Mouse (Mus musculus): ENCODE measurements around the gene Thap11. TPM values are rescaled to one million over a fixed set of nuclear protein-coding genes. Genes with fewer than 3 reads are reported as not detected.

Thap11 gene
- polyA plus RNA-seq (2021): 49.7 TPM

DNA sequence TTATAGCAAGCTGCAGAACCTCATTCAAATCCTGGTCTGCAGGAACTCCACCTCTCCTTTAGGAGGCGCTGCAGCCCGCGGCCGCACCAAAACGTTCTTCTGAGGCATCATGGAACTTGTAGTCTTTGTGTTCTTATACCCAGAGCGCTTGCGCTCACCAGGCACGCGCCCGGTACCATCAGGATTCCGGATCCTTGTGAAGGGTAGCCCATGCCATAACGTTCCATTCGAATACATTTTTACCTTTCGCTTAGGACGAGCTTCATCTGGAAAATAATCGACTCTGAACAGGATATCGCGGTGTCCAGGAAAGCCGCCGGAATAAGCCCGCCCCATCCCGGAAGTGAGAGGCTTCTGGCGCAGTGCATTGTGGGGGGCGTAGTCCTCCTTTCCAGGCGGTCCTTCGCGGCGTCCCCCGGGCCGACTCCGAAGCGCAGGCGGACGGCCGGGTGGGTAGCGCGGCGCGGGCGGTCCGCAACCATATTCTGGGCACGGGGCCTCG, at the start of gene Thap11:
TSS of gene Thap11 (plus strand) at position 418 of the 502 bp plus-strand sequence.
- ChIA-PET CTCF (interaction anchor here (0.9 to 2.1 kb wide), 12 partner anchors 10 to 141 kb away, joined by 3 to 12 read pairs (median 4); partner anchors contain the start of genes Pskh1, Ranbp10 and Tsnaxip1), POLR2A (interaction anchor here (0.5 to 2.0 kb wide), 5 partner anchors 18 to 1082 kb away, joined by 3 to 5 read pairs (median 4); no protein-coding TSS in a partner anchor)
- TF ChIP-seq CTCF (IDR thresholded peaks at IDR 0.05): no peak
- in situ Hi-C loops (cut with MboI; ENCODE audit: low pct_unique_long_range_greater_than_20kb): no loop called here
- peak; percentile 81 for ATAC-seq
- DNase-seq (ENCODE audit: low read depth, low spot score): no peak
- no peaks in the 10 kb centered on the region for H3K27me3 ChIP-seq

GRCm38 (mm10) chr8:105805346-105805745, 49.6 kb upstream of the Thap11 start:
- no peaks in the 10 kb centered on the region for H3K27me3 ChIP-seq
- no peak for DNase-seq (ENCODE audit: low read depth, low spot score)
- no peak for TF ChIP-seq CTCF (IDR thresholded peaks at IDR 0.05)
- ChIA-PET CTCF (interaction anchor here (0.7 kb wide), 1 partner anchor 74 kb away, joined by 3 read pairs; no protein-coding TSS in a partner anchor), POLR2A (no interaction called here)
- ATAC-seq: no peak
- in situ Hi-C loops (cut with MboI; ENCODE audit: low pct_unique_long_range_greater_than_20kb): no loop called here

DNA sequence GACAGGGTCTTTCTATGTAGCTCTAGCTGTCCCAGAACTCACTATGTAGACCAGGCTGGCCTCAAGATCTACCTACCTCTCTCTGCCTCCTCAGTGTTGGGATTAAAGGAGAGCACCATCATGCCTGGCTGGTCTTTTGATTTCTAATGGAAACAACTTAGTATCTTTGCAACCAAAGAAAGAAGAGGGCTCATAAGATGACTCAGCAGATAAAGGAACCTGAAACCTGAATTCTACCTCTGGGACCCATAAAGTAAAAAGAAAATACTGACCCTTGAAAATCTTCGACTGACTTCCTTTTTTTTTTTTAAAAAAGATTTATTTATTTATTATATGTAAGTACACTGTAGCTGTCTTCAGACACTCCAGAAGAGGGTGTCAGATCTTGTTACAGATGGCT, 49.0 kb upstream of the Thap11 start:
- in situ Hi-C loops (cut with MboI; ENCODE audit: low pct_unique_long_range_greater_than_20kb): no loop called here
- no peaks in the 10 kb centered on the region for H3K27me3 ChIP-seq
- no peak for DNase-seq (ENCODE audit: low read depth, low spot score)
- POLR2A ChIA-PET: no interaction called here
- CTCF ChIA-PET: interaction anchor here (1.0 kb wide), 1 partner anchor 15 kb away, joined by 3 read pairs; no protein-coding TSS in a partner anchor
- ATAC-seq: no peak
- no peak for TF ChIP-seq CTCF (IDR thresholded peaks at IDR 0.05)

- no peak for DNase-seq (ENCODE audit: low read depth, low spot score)
- no peak for ATAC-seq
- in situ Hi-C loops (cut with MboI; ENCODE audit: low pct_unique_long_range_greater_than_20kb): no loop called here
- CTCF ChIA-PET: interaction anchor here (0.8 to 1.4 kb wide), 5 partner anchors 9 to 94 kb away, joined by 3 to 5 read pairs (median 4); no protein-coding TSS in a partner anchor
- no peak for TF ChIP-seq CTCF (IDR thresholded peaks at IDR 0.05)
- no peaks in the 10 kb centered on the region for H3K27me3 ChIP-seq
- POLR2A ChIA-PET: interaction anchor here (0.7 to 1.1 kb wide), 4 partner anchors 11 to 19 kb away, joined by 3 to 4 read pairs (median 3); no protein-coding TSS in a partner anchor
These were observed 47.2 kb upstream of the Thap11 start for GRCm38 (mm10) chr8:105807766-105808165.

DNA sequence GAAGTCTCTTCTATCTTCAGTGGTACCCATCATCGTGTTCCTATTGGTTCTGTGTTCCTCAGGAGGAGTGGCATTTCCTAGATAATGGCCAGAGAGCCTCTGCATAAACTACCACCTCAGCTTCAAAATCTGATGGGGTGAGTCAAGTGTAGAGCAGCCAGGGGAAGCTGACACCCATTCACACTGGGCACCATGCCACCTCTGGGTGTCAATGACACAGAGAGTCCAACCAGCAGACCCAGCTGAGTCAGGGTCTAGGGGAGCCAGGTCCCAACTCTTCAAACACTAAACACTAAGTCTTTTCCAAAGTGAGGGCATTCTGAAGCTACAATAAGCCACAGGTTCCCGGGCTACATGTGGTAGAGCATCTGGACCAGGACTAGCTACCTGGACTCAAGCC, 46.5 kb upstream of the Thap11 start:
- no peak for TF ChIP-seq CTCF (IDR thresholded peaks at IDR 0.05)
- H3K27me3 ChIP-seq: no peaks in the 10 kb centered on the region
- ATAC-seq (no peak), DNase-seq (ENCODE audit: low read depth, low spot score) (no peak)
- ChIA-PET POLR2A (interaction anchor here (0.8 to 1.1 kb wide), 3 partner anchors 11 to 20 kb away, joined by 3 to 4 read pairs (median 3); no protein-coding TSS in a partner anchor), CTCF (interaction anchor here (1.1 to 1.4 kb wide), 3 partner anchors 10 to 95 kb away, joined by 3 to 5 read pairs (median 5); no protein-coding TSS in a partner anchor)
- in situ Hi-C loops (cut with MboI; ENCODE audit: low pct_unique_long_range_greater_than_20kb): no loop called here

GRCm38 (mm10) chr8:105810245-105810786, 44.6 kb upstream of the Thap11 start:
- TF ChIP-seq CTCF (IDR thresholded peaks at IDR 0.05): no peak
- DNase-seq (ENCODE audit: low read depth, low spot score) (no peak), ATAC-seq (no peak)
- POLR2A ChIA-PET: interaction anchor here (0.5 kb wide), 1 partner anchor 22 kb away, joined by 3 read pairs; no protein-coding TSS in a partner anchor
- no peaks in the 10 kb centered on the region for H3K27me3 ChIP-seq
- CTCF ChIA-PET: interaction anchor here (0.6 kb wide), 1 partner anchor 186 kb away, joined by 4 read pairs; no protein-coding TSS in a partner anchor
- in situ Hi-C loops (cut with MboI; ENCODE audit: low pct_unique_long_range_greater_than_20kb): no loop called here

- CTCF ChIA-PET: interaction anchor here (0.6 to 1.5 kb wide), 2 partner anchors 18 to 477 kb away, joined by 3 read pairs; no protein-coding TSS in a partner anchor
- POLR2A ChIA-PET: no interaction called here
- in situ Hi-C loops (cut with MboI; ENCODE audit: low pct_unique_long_range_greater_than_20kb): no loop called here
- DNase-seq (ENCODE audit: low read depth, low spot score): no peak
- ATAC-seq: no peak
- no peaks in the 10 kb centered on the region for H3K27me3 ChIP-seq
- TF ChIP-seq CTCF (IDR thresholded peaks at IDR 0.05): no peak
These were observed 43.9 kb upstream of the Thap11 start for GRCm38 (mm10) chr8:105811061-105811460.

DNA sequence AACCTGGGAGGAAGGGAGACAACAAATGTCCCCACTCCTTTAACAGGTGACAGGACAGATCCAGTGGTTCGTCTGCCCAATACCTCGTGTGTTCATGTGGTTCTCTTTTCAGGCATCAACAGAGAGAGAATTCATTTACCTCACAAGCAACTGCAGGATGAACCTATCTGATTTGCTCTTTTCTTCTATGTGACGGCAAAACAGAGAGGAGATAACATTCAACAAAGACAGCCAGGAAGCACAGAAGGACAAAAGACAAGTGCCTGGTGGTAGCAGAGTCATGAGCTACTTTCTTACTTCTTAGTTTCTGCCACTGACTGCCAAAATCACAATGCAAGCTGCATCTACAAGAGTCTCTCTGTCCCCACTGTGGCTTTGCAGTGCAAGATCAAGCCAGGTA, 43.4 kb upstream of the Thap11 start:
- H3K27me3 ChIP-seq: no peaks in the 10 kb centered on the region
- no peak for DNase-seq (ENCODE audit: low read depth, low spot score)
- POLR2A ChIA-PET: no interaction called here
- no peak for TF ChIP-seq CTCF (IDR thresholded peaks at IDR 0.05)
- no peak for ATAC-seq
- in situ Hi-C loops (cut with MboI; ENCODE audit: low pct_unique_long_range_greater_than_20kb): no loop called here
- CTCF ChIA-PET: interaction anchor here (0.6 to 1.5 kb wide), 2 partner anchors 18 to 478 kb away, joined by 3 read pairs; no protein-coding TSS in a partner anchor

DNA sequence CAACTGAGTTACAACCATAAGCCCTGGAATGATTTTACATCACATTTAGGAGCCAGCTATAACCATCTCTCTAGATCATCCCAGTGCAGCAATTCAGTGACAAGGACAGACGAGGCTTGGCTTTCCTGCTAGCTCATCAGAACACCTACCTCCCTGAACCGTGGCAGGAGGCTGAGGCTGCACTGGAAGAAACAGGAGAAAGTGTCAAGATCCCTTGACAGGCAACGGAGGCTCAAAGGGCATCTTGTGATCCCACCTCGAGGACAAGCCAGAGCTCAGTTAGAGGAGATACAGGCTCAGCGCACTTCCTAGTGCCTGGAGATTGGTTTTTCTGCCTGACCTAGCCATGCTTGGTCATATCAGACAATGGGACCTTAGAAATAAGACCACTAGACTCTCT, 42.4 kb upstream of the Thap11 start:
- DNase-seq (ENCODE audit: low read depth, low spot score) (no peak), ATAC-seq (no peak)
- CTCF ChIA-PET: no interaction called here
- no peak for TF ChIP-seq CTCF (IDR thresholded peaks at IDR 0.05)
- POLR2A ChIA-PET: no interaction called here
- no peaks in the 10 kb centered on the region for H3K27me3 ChIP-seq
- in situ Hi-C loops (cut with MboI; ENCODE audit: low pct_unique_long_range_greater_than_20kb): no loop called here

DNA sequence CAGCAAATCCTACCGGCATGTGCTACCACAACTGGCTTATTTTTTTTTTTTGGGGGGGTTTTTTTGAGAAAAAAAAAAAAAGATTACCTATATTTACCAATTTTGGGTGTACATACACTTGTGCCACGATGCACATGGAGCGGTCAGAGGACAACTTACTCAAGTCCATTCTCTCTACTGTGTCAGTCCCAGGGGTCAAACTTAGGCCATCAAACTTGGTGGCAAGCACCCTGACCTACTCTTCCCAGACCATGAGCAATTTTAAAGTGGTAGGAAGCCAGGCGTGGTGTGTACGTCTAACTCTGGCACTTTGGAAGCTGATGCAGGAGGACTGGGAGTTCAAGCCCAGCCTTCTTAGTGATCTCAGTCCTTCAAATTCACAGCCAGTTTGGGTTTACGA, 41.7 kb upstream of the Thap11 start:
- in situ Hi-C loops (cut with MboI; ENCODE audit: low pct_unique_long_range_greater_than_20kb): no loop called here
- no peak for DNase-seq (ENCODE audit: low read depth, low spot score)
- no peaks in the 10 kb centered on the region for H3K27me3 ChIP-seq
- CTCF ChIA-PET: no interaction called here
- no peak for TF ChIP-seq CTCF (IDR thresholded peaks at IDR 0.05)
- POLR2A ChIA-PET: no interaction called here
- ATAC-seq: no peak

DNA sequence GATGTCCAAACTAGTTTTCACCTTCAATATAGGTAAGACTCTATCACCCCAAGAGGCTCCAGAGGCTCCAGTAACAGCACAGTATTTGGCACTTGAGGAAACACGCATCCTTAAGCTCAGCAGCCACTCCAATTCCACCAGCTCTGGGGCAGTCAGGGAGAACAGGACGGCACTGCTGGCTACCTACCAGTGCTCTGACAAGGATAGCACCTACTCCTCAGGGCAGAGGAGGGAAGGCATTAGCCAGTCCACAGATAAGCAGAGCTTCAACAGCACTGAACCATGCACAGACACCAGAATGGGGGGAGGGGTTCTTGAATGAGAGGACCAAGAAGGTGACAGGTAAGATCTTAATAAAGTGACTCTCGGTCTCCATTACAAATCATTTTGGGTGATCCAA, 35.3 kb upstream of the Thap11 start:
- DNase-seq (ENCODE audit: low read depth, low spot score): no peak
- in situ Hi-C loops (cut with MboI; ENCODE audit: low pct_unique_long_range_greater_than_20kb): no loop called here
- TF ChIP-seq CTCF (IDR thresholded peaks at IDR 0.05): no peak
- CTCF ChIA-PET: interaction anchor here (1.7 kb wide), 1 partner anchor 29 kb away, joined by 3 read pairs; no protein-coding TSS in a partner anchor
- no peak for ATAC-seq
- POLR2A ChIA-PET: interaction anchor here (1.4 kb wide), 1 partner anchor 12 kb away, joined by 4 read pairs; no protein-coding TSS in a partner anchor
- H3K27me3 ChIP-seq: no peaks in the 10 kb centered on the region

Measured in Patski (cell line).